Mouse (Mus musculus): ENCODE measurements at regions not wholly inside any gene's neighbourhood (a gene's known extent, or its start where the extent isn't known, plus 50 kb on each side); places are given as distances from the start of the nearest gene placed in this dataset.

DNA sequence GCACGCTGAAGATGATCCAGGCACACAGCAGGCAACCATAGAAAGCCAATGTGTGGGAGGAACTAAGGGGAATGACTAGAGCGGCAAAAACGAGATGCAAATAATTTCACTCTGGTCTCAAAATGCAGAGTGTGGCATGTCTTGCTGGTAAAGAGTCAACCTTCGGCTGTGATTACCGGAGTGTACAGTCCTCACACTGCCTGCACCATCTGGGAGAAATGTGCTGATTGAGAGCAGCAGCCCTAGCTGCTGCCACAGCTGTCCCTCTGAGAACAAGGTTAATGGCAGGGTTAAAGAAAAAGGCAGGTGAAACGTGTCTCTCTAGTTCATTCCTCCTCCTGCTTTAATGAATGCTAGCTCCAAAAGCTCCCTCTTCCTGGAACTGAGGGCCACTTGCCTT lies 173.2 kb upstream of the Gpr101 start:
- TF ChIP-seq CTCF (IDR thresholded peaks at IDR 0.05; ENCODE audit: borderline replicate concordance, extremely low read depth, insufficient read depth, insufficient read length) (no peak), POLR2A (IDR thresholded peaks at IDR 0.05; ENCODE audit: borderline replicate concordance, extremely low read depth, insufficient read depth, insufficient read length, poor library complexity, severe bottlenecking) (no peak)

All from brain, embryonic 14.5 days (tissue).